Mouse (Mus musculus) induced T-regulatory cell, adult 2 months (primary cell): ENCODE results near the gene Adrm1.
"Not testable (repeated sequence)": the region's sequence is repeated elsewhere in the genome, so short reads cannot be mapped to it uniquely, and the experiment has no call there.

Experiments
- DNase-seq: peaks from one replicate; pipeline ENCODE4 v3.0.0-alpha.2; 2012; ENCODE audit warnings: low read depth

Adrm1 gene

GRCm38 (mm10) chr2:180170806-180171521, at the start of gene Adrm1:
Adrm1 (plus strand) TSS chr2:180171485.
- DNase-seq, result peak; percentile 97

GRCm38 (mm10) chr2:180124192-180124591, 47.1 kb upstream of the Adrm1 start:
- DNase-seq, result peak; percentile 46

GRCm38 (mm10) chr2:180126195-180126594, 45.1 kb upstream of the Adrm1 start:
- no peak for DNase-seq

GRCm38 (mm10) chr2:180127675-180128074, 43.6 kb upstream of the Adrm1 start:
- DNase-seq, result no peak

- DNase-seq, result no peak
These were observed 38.1 kb upstream of the Adrm1 start for GRCm38 (mm10) chr2:180133231-180133630.

GRCm38 (mm10) chr2:180133911-180134310, 37.4 kb upstream of the Adrm1 start:
- no peak for DNase-seq

- no peak for DNase-seq
These were observed 35.9 kb upstream of the Adrm1 start for GRCm38 (mm10) chr2:180135414-180135813.

- DNase-seq, result no peak
These were observed 25.2 kb upstream of the Adrm1 start for GRCm38 (mm10) chr2:180146091-180146490.

- DNase-seq, result no peak
These were observed 23.9 kb upstream of the Adrm1 start for GRCm38 (mm10) chr2:180147379-180147778.

- no peak for DNase-seq
These were observed 22.7 kb upstream of the Adrm1 start for GRCm38 (mm10) chr2:180148551-180148950.

GRCm38 (mm10) chr2:180154796-180155195, 16.5 kb upstream of the Adrm1 start:
- DNase-seq, result no peak

GRCm38 (mm10) chr2:180158627-180159026, 12.7 kb upstream of the Adrm1 start:
- no peak for DNase-seq

- no peak for DNase-seq
These were observed 5.4 kb upstream of the Adrm1 start for GRCm38 (mm10) chr2:180165855-180166254.

- DNase-seq, result no peak
These were observed 4.4 kb upstream of the Adrm1 start for GRCm38 (mm10) chr2:180166869-180167268.

- DNase-seq, result no peak
These were observed 1.0 kb upstream of the Adrm1 start for GRCm38 (mm10) chr2:180170151-180170805.

GRCm38 (mm10) chr2:180171522-180172070, 311 bp downstream of the Adrm1 start:
- DNase-seq, result no peak

GRCm38 (mm10) chr2:180172152-180172551, 867 bp downstream of the Adrm1 start:
- DNase-seq, result no peak

GRCm38 (mm10) chr2:180173163-180173562, 1.9 kb downstream of the Adrm1 start:
- peak; percentile 57 for DNase-seq

- DNase-seq, result not testable (repeated sequence)
These were observed 2.4 kb downstream of the Adrm1 start for GRCm38 (mm10) chr2:180173711-180174110.

- no peak for DNase-seq
These were observed 2.8 kb downstream of the Adrm1 start for GRCm38 (mm10) chr2:180174121-180174520.

GRCm38 (mm10) chr2:180175725-180176124, 4.4 kb downstream of the Adrm1 start:
- no peak for DNase-seq

- DNase-seq, result no peak
These were observed 10.3 kb downstream of the Adrm1 start for GRCm38 (mm10) chr2:180181542-180181941.

GRCm38 (mm10) chr2:180184011-180184751, 12.9 kb downstream of the Adrm1 start:
- no peak for DNase-seq
